Mouse (Mus musculus): Measurements from ENCODE around the gene Atg4a.

Atg4a gene

DNA sequence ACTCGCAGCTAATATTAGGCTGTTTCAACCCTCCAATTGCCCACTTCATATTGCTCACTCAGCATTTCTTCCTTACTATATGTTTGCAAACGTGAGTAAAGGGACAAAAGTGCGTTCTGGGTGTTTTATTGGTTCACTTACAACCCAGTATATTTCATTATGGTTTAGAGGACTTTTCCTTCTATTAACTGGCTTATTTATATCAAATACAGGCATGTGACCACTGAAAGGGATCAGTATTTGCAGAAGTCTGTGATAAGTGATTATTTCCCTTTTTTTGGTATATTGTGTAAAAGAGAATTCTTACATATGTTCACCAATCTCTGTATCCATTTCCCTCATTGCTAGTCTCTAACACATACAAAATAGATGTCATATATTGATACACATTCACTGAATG lies 203.7 kb downstream of the Atg4a start:
- no peak for DNase-seq

GRCm38 (mm10) chrX:141165067-141165466 lies 208.4 kb downstream of the Atg4a start:
- DNase-seq = no peak

- peak; percentile 34 to 46 for DNase-seq
These were observed 218.6 kb downstream of the Atg4a start for GRCm38 (mm10) chrX:141175353-141175752.

DNA sequence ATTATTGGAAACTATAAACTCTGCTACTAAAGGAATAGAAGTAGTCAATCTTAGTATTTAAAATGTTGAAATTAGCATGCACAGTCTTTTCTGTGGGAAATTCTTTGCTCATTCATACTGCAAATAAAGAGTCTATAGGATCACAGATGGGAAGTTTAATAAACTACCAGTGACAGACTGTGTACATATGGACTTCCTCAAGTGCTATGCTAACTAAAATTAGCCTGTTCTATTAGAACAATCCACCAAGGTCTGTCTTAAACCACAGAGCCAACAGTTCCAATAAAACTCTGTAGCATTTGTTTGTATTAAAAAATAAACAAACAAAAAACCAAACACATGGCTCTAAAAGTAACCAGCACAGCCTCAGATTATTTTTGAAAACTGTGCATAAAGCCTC lies 238.3 kb downstream of the Atg4a start:
- DNase-seq = no peak

DNA sequence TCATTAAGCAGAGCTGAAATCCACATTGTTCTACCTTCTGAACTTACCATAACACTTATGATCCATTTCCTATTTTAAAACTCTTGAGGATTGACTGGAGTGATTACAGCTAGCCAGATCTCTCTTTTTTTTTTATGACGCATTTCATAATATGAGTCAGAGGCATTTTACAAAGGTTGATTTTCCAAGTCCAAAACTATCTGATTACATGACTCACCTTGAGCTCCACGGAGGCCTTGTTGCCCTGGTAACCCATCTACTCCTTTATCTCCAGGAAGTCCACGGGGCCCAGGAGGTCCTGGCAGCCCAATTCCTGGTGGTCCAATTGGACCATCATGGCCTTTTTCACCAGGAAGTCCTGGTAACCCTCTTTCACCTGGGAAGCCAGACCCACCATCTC lies 242.3 kb downstream of the Atg4a start:
- no peak for DNase-seq

GRCm38 (mm10) chrX:141212802-141213201 lies 256.1 kb downstream of the Atg4a start:
- peak; percentile 54 to 65 for DNase-seq

Measured in kidney, postnatal 4 days (tissue).